Mouse (Mus musculus): ENCODE measurements around the gene Zfp979. TPM values are rescaled to one million over a fixed set of nuclear protein-coding genes. Genes with fewer than 3 reads are reported as not detected.
"Not testable (repeated sequence)": the region's sequence is repeated elsewhere in the genome, so short reads cannot be mapped to it uniquely, and the experiment has no call there.

Zfp979 gene
- polyA plus RNA-seq (2015; fragmentation: Nextera tagmentation; extraction: Ambion mirVana) = 3.0 and 3.3 TPM in 2 replicates

DNA sequence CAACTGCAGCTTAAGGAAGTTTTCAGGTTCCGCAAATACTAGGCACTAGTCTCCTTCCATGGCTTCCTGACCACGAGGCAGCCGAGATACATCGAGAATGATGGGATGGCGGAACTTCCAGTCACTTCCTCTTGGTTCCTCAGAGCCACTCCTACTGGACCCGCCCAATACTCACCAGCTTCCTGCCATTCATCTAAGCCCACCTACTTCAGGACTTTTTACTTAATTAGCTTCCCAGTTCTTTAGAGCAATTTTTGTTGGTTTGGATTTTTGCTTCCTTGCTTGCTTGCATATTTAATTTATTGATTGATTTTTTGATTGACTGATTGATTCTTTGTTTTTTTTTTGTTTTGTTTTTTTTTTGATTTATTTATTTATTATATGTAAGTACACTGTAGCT is at the start of gene Zfp979:
Gene Zfp979 (minus strand): TSS at position 101 of the 400 bp plus-strand sequence.
- not testable (repeated sequence) for H3K9me3 ChIP-seq; H3K27ac ChIP-seq (replicated peaks); H3K4me1 ChIP-seq; H3K4me3 ChIP-seq; ATAC-seq (ENCODE audit: extremely low read depth, insufficient number of reproducible peaks, low FRiP score, low TSS enrichment); H3K27me3 ChIP-seq (replicated peaks); H3K4me2 ChIP-seq; H3K9ac ChIP-seq; H3K36me3 ChIP-seq
- no CpG with 5 or more reads among the region's 6 CpGs for whole genome bisulfite sequencing

DNA sequence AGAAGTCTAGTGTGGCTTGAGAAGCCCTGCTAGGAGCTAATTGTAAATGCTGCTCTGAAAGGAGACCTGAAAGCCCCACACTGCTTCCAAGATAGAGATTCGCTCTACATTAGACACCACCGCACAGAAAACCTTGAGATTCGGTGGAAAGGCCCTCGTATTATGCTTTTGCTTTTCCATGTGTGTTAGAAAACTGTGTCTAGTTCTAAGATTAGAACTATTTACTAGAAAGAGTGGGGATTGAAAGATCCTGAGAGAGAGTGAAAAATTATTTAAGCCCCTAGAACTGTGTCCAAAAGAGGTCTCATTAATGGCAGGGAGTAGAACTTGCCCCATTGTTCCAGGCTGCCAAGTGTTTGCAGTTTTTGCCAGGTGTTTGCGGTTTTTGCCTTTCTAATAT is 12.9 kb upstream of the Zfp979 start:
- not testable (repeated sequence) for H3K4me3 ChIP-seq; H3K9me3 ChIP-seq; ATAC-seq (ENCODE audit: extremely low read depth, insufficient number of reproducible peaks, low FRiP score, low TSS enrichment); H3K27ac ChIP-seq (replicated peaks); H3K9ac ChIP-seq; H3K4me1 ChIP-seq; H3K27me3 ChIP-seq (replicated peaks); H3K4me2 ChIP-seq; H3K36me3 ChIP-seq
- WGBS = 75% methylated on average over 5 of the region's 5 CpGs

DNA sequence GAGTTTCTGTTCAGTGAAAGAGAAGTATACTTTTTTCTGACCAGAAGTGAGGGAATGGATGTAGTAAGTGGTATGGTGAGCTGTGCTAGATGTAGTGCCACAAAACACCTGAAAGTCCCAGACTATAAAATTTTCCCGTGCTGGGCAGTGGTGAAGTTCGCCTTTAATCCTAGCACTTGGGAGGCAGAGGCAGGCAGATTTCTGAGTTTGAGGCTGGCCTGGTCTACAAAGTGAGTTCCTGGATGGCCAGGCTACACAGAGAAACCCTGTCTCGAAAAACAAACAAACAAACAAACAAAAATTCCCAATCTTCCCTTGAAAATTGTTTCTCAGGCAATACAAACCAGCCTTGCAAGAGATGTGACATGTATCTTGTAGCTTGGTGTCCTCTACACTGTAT is 5.1 kb upstream of the Zfp979 start:
- H3K9me3 ChIP-seq; H3K27ac ChIP-seq (replicated peaks); H3K4me1 ChIP-seq; H3K27me3 ChIP-seq (replicated peaks); H3K36me3 ChIP-seq; H3K4me2 ChIP-seq; H3K9ac ChIP-seq; H3K4me3 ChIP-seq: not testable (repeated sequence)
- ATAC-seq (ENCODE audit: extremely low read depth, insufficient number of reproducible peaks, low FRiP score, low TSS enrichment) = peak; percentile 42; the same call in 1 of the 2 replicates
- WGBS = no CpG with 5 or more reads among the region's 3 CpGs

DNA sequence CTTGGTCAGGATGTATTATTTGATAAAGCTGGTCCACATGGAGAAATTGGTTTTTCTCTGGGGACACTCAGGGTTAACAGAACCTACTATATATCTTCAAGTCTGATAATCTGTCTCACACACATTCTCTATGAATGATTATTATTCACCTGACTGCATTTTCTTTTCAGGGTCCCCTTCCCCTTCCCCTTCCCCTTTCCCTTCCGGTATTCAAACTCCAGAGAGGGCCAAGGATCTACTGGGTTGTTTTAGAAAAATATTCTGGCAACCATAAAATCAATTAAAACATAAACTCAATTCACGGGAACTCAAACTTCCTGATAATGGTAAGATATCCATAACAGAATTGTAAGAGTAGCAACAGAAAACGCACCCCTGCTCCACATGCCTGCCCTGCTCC is 381 bp downstream of the Zfp979 start:
- not testable (repeated sequence) for ATAC-seq (ENCODE audit: extremely low read depth, insufficient number of reproducible peaks, low FRiP score, low TSS enrichment)
- WGBS = 45% methylated on average over 2 of the region's 3 CpGs

DNA sequence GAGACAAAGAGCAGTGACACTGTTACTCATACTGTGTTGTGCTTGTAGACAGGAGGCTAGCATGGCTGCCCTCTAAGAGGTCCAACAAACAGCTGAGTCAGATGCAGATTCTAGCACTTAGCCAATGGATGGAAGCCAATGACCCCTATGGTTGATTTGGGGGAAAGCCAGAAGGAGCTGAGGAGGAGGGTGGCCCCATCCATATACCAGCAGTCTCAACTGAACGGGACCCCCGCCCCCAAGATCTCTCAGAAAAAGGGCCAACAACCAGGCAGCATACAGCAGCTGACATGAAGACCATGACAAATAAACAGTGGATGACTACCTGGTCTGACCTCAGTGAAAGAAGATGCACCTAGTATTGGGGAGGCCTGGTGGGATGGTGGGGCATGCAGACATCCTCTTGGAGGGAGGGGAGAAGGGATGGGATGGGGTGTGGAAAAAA is 8.5 kb downstream of the Zfp979 start:
- H3K9ac ChIP-seq; H3K9me3 ChIP-seq; H3K4me3 ChIP-seq; ATAC-seq (ENCODE audit: extremely low read depth, insufficient number of reproducible peaks, low FRiP score, low TSS enrichment); H3K4me1 ChIP-seq; H3K4me2 ChIP-seq; H3K27ac ChIP-seq (replicated peaks); H3K27me3 ChIP-seq (replicated peaks); H3K36me3 ChIP-seq: not testable (repeated sequence)
- no CpG with 5 or more reads among the region's 2 CpGs for WGBS

More for the DNA sequence above, 381 bp downstream of the Zfp979 start:
- not testable (repeated sequence) for H3K4me3 ChIP-seq; H3K9ac ChIP-seq; H3K4me2 ChIP-seq; H3K36me3 ChIP-seq; H3K9me3 ChIP-seq; H3K4me1 ChIP-seq; H3K27ac ChIP-seq (replicated peaks); H3K27me3 ChIP-seq (replicated peaks)

DNA sequence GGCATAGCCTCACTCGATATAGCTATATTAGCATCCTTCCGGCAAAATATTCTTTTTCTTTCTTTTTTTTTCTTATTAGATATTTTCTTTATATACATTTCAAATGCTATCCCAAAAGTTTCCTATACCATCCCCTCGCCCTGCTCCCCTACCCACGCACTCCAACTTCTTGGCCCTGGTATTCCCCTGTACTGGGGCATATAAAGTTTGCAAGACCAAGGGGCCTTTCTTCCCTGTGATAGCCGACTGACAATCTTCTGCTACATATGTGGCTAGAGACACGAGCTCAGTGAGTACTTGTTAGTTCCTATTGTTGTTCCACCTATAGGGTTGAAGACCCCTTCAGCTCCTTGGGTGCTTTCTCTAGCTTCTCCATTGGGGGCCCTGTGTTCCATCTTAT is 35.8 kb downstream of the Zfp979 start:
- ATAC-seq (ENCODE audit: extremely low read depth, insufficient number of reproducible peaks, low FRiP score, low TSS enrichment); H3K27ac ChIP-seq (replicated peaks); H3K4me2 ChIP-seq; H3K9ac ChIP-seq; H3K27me3 ChIP-seq (replicated peaks); H3K36me3 ChIP-seq; H3K4me1 ChIP-seq; H3K4me3 ChIP-seq: not testable (repeated sequence)
- 73% methylated on average over 6 of the region's 6 CpGs for WGBS
- H3K9me3 ChIP-seq = peaks cover 18% of the 10 kb centered on the region

DNA sequence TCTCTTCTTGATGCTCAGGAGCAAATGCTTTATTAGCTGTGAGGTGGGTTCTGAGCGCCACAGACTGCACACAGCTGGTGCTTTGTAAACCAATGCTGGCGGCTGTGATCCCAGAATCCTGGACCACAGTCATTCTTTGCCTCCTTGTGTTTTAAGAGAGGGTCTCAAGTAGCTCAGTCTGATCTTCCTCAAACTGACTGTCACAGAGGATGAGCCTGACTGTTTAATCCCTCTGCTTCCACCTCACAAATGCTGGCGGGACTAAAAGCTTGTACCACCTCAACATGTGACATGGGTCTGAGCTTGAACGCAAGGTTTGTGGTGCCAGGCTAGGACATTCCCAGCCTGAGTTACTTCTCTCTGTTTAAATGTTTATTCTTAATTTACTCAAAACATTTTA is 36.8 kb downstream of the Zfp979 start:
- Histone ChIP-seq H3K9me3 (peaks cover 14% of the 10 kb centered on the region; the same call in 1 of the 2 replicates), H3K4me1 (no peaks in the 10 kb centered on the region), H3K9ac (no peak overlapping the region), H3K36me3 (no peaks in the 10 kb centered on the region), H3K4me2 (no peak overlapping the region), H3K4me3 (no peak overlapping the region), H3K27me3 (replicated peaks) (no peaks in the 10 kb centered on the region), H3K27ac (replicated peaks) (no peak overlapping the region)
- WGBS = 71% methylated on average over 4 of the region's 4 CpGs
- no peak for ATAC-seq (ENCODE audit: extremely low read depth, insufficient number of reproducible peaks, low FRiP score, low TSS enrichment)

DNA sequence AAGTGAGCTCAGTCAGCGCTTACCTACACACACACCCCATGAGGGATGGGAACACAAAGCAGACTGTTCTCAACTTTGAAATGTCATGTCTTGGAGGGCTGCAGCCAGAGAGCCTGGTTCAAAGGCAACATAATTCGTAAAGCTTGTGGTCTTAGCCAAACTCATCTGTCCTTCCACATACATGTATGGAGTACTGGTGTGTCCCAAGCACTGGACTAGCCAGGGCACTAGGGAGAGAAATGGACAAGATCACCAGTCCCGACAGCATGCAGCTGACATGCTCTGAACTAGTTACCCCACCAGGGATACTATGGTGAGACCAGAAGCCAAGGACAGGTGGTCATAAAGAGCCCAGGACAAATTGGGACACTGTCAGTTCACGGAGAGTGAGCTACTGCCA is 38.5 kb downstream of the Zfp979 start:
- Histone ChIP-seq H3K4me2 (no peak overlapping the region), H3K9ac (no peak overlapping the region), H3K4me3 (no peak overlapping the region), H3K9me3 (peaks cover 21% of the 10 kb centered on the region), H3K36me3 (no peaks in the 10 kb centered on the region), H3K27me3 (replicated peaks) (no peaks in the 10 kb centered on the region), H3K4me1 (no peaks in the 10 kb centered on the region), H3K27ac (replicated peaks) (no peak overlapping the region)
- WGBS = 70% methylated on average over 4 of the region's 4 CpGs
- no peak for ATAC-seq (ENCODE audit: extremely low read depth, insufficient number of reproducible peaks, low FRiP score, low TSS enrichment)

DNA sequence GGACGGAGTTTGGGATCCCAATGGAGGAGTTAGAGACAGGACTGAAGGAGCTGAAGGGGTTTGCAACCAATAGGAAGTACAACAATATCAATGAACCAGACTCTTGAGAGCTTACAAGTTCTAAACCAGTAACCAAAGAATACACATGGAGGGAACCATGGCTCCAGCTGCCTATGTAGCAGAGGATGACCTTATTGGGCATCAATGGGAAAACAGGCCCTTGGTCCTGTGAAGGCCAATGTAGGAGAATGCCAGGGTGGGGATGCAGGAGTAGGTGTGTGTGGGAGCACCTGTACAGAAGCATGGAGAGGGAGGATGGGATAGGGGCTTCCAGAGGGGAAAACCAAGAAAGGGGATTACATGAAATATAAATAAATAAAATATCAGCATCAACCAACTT is 40.4 kb downstream of the Zfp979 start:
- no peaks in the 10 kb centered on the region for H3K36me3 ChIP-seq
- no peak overlapping the region for H3K27ac ChIP-seq (replicated peaks)
- no peak overlapping the region for H3K4me2 ChIP-seq
- H3K4me1 ChIP-seq = no peaks in the 10 kb centered on the region
- ATAC-seq (ENCODE audit: extremely low read depth, insufficient number of reproducible peaks, low FRiP score, low TSS enrichment) = no peak
- WGBS = 36% methylated on average over 1 of the region's 1 CpGs
- H3K4me3 ChIP-seq = no peak overlapping the region
- no peaks in the 10 kb centered on the region for H3K27me3 ChIP-seq (replicated peaks)
- H3K9ac ChIP-seq = no peak overlapping the region
- H3K9me3 ChIP-seq = peaks cover 22% of the 10 kb centered on the region

DNA sequence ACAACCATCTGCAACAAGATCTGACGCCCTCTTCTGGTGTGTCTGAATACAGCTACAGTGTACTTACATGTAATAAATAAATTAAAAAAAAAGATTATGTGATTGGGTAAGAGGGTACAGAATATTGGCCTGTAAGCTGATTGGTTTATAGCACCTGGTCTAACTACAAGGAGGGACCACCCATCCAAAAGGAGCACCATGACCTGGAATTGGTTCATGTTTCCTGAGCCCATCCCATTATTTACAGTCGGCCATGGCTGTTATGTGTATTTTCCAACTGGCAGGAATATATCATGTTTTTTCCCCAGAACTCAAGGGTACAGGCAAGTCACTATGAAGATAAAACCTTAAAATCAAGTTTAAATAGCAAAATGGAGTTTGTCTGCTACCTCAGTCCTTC is 43.5 kb downstream of the Zfp979 start:
- H3K36me3 ChIP-seq = no peaks in the 10 kb centered on the region
- H3K4me2 ChIP-seq = no peak overlapping the region
- H3K9me3 ChIP-seq = peaks cover 34% of the 10 kb centered on the region
- no peak overlapping the region for H3K4me3 ChIP-seq
- H3K4me1 ChIP-seq = no peaks in the 10 kb centered on the region
- no peaks in the 10 kb centered on the region for H3K27me3 ChIP-seq (replicated peaks)
- no peak overlapping the region for H3K27ac ChIP-seq (replicated peaks)
- 49% methylated on average over 2 of the region's 2 CpGs for WGBS
- ATAC-seq (ENCODE audit: extremely low read depth, insufficient number of reproducible peaks, low FRiP score, low TSS enrichment) = no peak
- H3K9ac ChIP-seq = no peak overlapping the region

DNA sequence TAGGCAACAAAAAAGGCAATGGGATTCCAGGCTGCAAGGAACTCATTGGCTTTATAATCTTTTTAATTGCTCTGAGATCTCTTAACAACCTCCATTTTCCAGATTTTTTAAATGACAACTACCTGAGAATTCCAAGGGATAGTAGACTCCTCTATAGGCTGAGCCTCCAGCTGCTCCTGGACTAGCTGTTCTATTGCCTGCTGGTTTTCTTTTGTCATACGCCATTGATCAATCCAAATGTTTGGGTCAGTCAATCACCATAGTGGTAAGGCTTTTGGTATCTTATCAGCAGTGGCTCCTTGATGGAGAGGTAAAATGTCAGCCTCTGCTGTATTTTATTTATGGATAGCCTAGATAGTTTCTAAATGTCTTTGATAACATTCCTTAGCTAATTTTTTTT is 44.6 kb downstream of the Zfp979 start:
- ATAC-seq (ENCODE audit: extremely low read depth, insufficient number of reproducible peaks, low FRiP score, low TSS enrichment) = no peak
- Histone ChIP-seq H3K36me3 (no peaks in the 10 kb centered on the region), H3K27me3 (replicated peaks) (no peaks in the 10 kb centered on the region), H3K4me3 (no peak overlapping the region), H3K9ac (no peak overlapping the region), H3K9me3 (peaks cover 34% of the 10 kb centered on the region), H3K27ac (replicated peaks) (no peak overlapping the region), H3K4me1 (no peaks in the 10 kb centered on the region), H3K4me2 (no peak overlapping the region)
- WGBS = 55% methylated on average over 1 of the region's 1 CpGs

DNA sequence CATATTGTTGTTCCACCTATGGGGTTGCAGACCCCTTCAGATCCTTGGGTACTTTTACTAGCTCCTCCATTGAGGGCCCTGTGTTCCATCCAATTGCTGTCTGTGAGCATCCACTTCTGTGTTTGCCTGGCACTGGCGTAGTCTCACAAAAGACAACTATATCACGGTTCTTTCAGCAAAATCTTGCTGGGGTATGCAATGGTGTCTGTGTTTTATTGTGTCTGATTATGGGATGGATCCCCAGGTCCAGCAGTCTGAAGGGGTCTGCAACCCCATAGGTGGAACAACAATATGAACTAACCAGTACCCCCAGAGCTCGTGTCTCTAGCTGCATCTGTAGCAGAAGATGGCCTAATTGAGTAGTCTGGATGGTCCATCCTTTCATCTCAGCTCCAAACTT is 47.7 kb downstream of the Zfp979 start:
- H3K9me3 ChIP-seq = peaks cover 32% of the 10 kb centered on the region
- H3K4me1 ChIP-seq; H3K36me3 ChIP-seq; H3K27ac ChIP-seq (replicated peaks); H3K27me3 ChIP-seq (replicated peaks); H3K4me2 ChIP-seq; H3K9ac ChIP-seq; H3K4me3 ChIP-seq; ATAC-seq (ENCODE audit: extremely low read depth, insufficient number of reproducible peaks, low FRiP score, low TSS enrichment): not testable (repeated sequence)
- 73% methylated on average over 3 of the region's 3 CpGs for WGBS

All from heart, embryonic 13.5 days (tissue).